Mouse (Mus musculus) limb, embryonic 15.5 days (tissue): ENCODE results near the gene Epha10. TPM values are rescaled to one million over a fixed set of nuclear protein-coding genes. Genes with fewer than 3 reads are reported as not detected.

Experiments
- ATAC-seq: fragments of 200-750 bp; cut with Nextera tagmentation; 2 replicates; pipeline ENCODE4 v1.8.0; 2017; ENCODE audit warnings: low read depth, moderate TSS enrichment; ENCODE audit not compliant: insufficient number of reproducible peaks, low FRiP score, low TSS enrichment
- H3K27ac ChIP-seq: fragments of 300-500 bp; sonication (generic); 2 replicates; pipeline ENCODE4 v1.5.1; 2015; ENCODE audit warnings: moderate library complexity, mild to moderate bottlenecking, inconsistent platforms
- H3K27me3 ChIP-seq: fragments of 300-500 bp; sonication (generic); 2 replicates; pipeline ENCODE4 v1.6.1; 2015; ENCODE audit warnings: inconsistent platforms
- H3K36me3 ChIP-seq: fragments of 300-500 bp; sonication (generic); 2 replicates; pipeline ENCODE4 v1.6.1; 2015; ENCODE audit warnings: inconsistent platforms
- H3K4me1 ChIP-seq: fragments of 300-500 bp; sonication (generic); 2 replicates; pipeline ENCODE4 v1.6.1; 2015; ENCODE audit warnings: inconsistent platforms
- H3K4me2 ChIP-seq: fragments of 300-500 bp; sonication (generic); 2 replicates; pipeline ENCODE4 v1.6.1; 2015; ENCODE audit warnings: mild to moderate bottlenecking, inconsistent platforms
- H3K4me3 ChIP-seq: fragments of 300-500 bp; sonication (generic); 2 replicates; pipeline ENCODE4 v1.5.1; 2015; ENCODE audit warnings: mild to moderate bottlenecking, inconsistent platforms
- H3K9ac ChIP-seq: fragments of 300-500 bp; sonication (generic); 2 replicates; pipeline ENCODE4 v1.6.1; 2015; ENCODE audit warnings: inconsistent platforms
- H3K9me3 ChIP-seq: fragments of 300-500 bp; sonication (generic); 2 replicates; pipeline ENCODE4 v1.6.1; 2016; ENCODE audit warnings: inconsistent platforms
- whole genome bisulfite sequencing: fragments of 180-500 bp; shearing (Covaris S2); methylation state at CpG from one replicate; pipeline ENCODE4 v1.1.7; 2015; 5-methylcytosine and 5-hydroxymethylcytosine counted together
- polyA plus RNA-seq: library from polyadenylated mRNA; unstranded; fragments of >200 nt; fragmentation: Nextera tagmentation; extraction: Ambion mirVana; gene quantifications from 2 replicates; pipeline ENCODE4 v1.2.1, GENCODE M21; 2015

Gene Epha10
- polyA plus RNA-seq, 1 experiment from 2014 or later, result 0.08 TPM

DNA sequence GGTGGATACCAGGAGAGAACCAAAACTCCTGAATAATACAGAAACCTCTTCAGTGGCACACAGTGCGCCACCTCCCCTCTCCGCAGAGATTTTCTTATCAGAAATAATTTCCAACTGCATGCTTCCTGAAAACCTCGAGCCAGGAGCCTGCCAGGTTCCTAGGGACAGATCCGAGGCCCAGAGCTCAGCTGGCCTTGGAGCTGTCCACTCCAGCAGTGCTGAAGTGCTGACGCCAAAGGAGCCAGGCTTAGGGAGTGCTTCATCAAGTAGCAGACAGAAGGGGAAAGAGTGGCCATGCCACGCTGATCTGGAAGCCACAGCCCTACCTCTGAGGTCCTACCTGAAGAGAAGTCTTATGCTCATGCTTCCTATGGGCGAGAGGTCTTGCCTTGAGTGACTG, 20.3 kb upstream of the Epha10 start:
- WGBS, result 7% methylated on average over 7 of the region's 7 CpGs
- ATAC-seq, result no peak
- Histone ChIP-seq H3K9me3 (no peaks in the 10 kb centered on the region; the same call in 1 of the 2 replicates), H3K27ac (no peak overlapping the region), H3K9ac (no peak overlapping the region), H3K4me3 (no peak overlapping the region), H3K36me3 (peaks cover 20% of the 10 kb centered on the region), H3K4me1 (peaks cover 17% of the 10 kb centered on the region), H3K27me3 (peaks cover 31% of the 10 kb centered on the region), H3K4me2 (no peak overlapping the region)

DNA sequence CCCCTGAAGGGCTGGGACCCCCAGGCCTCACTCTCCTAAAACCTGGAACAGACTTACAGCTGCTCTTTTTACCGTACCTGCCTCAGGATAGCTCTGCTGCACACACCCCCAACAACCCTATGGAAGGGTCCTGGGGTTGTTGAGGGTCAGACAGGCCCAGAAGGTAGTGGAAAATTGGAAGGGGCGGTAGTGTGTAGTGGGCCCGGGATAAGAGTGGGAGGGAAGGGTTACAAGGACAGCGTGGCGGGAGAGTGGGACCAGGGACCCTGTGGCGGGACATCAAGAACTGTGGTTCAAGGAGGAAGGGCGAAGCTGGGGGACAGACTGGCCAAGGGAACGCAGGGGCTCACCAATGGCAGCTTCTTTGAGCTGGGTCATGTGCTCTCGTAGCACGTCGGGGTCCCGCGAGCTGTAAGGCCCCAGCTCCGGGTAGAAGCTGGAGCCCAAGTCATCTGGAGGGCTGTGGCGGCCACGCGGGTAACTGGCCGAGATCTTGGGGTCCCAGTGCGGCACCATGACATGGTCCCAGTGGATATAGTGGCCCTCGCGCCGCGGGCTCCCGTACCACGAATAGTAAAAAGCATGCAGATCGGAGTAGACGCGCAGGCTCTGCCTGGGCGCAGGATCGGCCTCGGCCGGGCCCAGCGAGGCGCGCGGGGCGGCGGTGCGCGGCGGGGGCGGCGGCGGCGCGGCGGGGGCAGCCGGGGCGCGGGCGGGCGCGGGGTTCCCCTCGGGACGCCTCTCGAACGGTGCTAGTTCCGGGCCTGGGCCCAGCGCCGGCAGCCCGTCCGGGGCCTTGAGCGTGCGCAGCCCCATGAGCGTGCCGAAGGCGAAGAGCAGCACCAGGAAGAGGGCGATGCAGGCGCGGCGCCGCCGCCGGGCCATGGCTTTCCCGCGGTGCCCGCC, 19.2 kb upstream of the Epha10 start, which contains the start of gene Maneal:
Maneal (minus strand) TSS at position 889 of the 906 bp plus-strand sequence.
- 0 out of 2 replicates have a peak within 1 kb of the TSS, but pooled peaks have one; percentile 10 for H3K9ac ChIP-seq
- ATAC-seq, result no peak
- peaks cover 31% of the 10 kb centered on the region for H3K27me3 ChIP-seq
- no peaks in the 10 kb centered on the region; the same call in 1 of the 2 replicates for H3K9me3 ChIP-seq
- peaks cover 17% of the 10 kb centered on the region for H3K4me1 ChIP-seq
- WGBS, result 4% methylated on average over 37 of the region's 77 CpGs
- peak within 1 kb of the TSS; percentile 82 for H3K4me2 ChIP-seq
- H3K36me3 ChIP-seq, result peaks cover 9% of the 10 kb centered on the region
- H3K4me3 ChIP-seq, result peak within 1 kb of the TSS; percentile 49
- H3K27ac ChIP-seq, result no peak within 1 kb of the TSS

DNA sequence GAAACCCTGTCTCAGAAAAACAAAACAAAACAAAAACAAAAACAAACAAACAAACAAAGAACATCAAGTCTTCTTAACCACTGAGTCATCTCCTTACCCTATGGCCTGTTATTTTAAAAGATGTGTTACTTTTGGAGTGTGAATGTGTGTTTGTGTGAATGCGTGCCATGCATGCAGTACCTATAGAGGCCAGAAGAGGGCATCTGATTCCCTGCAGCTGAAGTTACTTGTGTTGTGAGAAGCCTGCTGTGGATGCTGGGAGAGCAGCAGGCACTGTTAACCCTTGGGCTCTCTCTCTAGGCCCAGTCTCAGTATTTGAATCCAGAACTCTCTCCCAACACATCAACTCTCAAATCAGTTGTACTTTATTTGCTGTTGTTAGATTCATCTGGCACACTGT, 8.0 kb upstream of the Epha10 start:
- ATAC-seq, result no peak
- no peaks in the 10 kb centered on the region for H3K36me3 ChIP-seq
- WGBS, result 83% methylated on average over 1 of the region's 1 CpGs
- no peaks in the 10 kb centered on the region for H3K4me1 ChIP-seq
- H3K27ac ChIP-seq, result no peak overlapping the region
- H3K27me3 ChIP-seq, result no peaks in the 10 kb centered on the region
- H3K9me3 ChIP-seq, result no peaks in the 10 kb centered on the region
- no peak overlapping the region for H3K4me2 ChIP-seq
- no peak overlapping the region for H3K9ac ChIP-seq
- no peak overlapping the region for H3K4me3 ChIP-seq

DNA sequence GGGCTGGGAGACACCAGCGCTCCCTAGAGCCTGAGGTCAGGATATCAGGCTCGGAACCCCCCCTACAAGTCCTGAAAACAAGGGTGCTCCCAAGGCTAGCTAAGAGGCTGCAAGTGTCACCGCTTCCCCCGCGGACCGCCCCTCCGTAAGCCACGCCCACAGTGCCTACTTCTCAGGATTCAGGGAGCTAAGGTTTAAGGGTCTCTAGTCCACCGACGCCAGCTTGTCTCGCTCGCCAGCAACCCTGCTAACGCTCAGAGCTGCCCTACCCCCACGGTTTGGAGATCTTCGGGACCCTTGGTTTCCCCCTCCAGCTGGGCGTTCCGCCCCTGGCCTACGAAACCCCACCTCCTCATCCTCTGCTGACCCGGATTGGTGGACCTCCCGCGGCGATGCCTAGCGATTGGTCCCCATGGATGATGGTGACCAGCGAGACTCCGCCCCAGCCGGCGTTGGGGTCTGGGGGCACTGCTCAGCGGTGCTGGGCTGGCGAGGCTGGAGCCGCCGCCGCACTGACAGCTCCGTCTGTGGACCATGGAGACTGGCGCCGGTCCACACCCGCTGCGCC, 726 bp downstream of the Epha10 start:
- under 1% methylated on average over 37 of the region's 37 CpGs for WGBS

DNA sequence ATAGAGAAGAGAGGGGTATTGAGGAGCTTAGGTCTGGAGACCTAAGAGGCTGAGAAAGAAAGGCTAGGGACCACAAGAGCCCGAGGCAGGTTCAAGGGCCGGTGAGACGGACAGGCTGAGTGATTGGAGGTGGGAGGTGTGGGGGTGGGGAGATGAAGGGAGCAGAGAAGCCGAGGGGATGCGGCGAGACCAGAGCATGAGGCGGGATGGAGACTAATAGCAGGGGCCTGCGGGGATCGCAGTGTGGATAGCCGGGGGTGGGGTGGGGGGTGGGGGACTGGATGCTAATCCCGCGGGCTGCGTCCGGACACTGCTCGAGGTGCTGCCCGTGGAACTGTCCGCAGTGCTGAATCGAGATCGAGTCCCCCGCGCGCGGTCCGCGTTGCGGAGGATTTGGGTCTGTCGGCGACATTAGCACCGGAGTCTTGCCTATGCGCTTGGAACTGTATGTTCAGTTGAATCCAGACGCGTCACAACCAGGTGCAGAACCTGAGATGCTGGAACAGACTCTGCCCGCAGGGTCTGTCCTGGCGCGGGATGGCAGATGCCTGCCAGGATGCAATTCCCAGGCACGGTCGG, 1.5 kb downstream of the Epha10 start:
- no peaks in the 10 kb centered on the region for H3K9me3 ChIP-seq
- H3K27me3 ChIP-seq, result peaks cover 77% of the 10 kb centered on the region
- ATAC-seq, result 0 out of 2 replicates have a peak, but pooled peaks have one; percentile 15
- 1% methylated on average over 35 of the region's 37 CpGs for WGBS
- no peak overlapping the region for H3K27ac ChIP-seq
- no peak overlapping the region for H3K9ac ChIP-seq
- no peaks in the 10 kb centered on the region for H3K36me3 ChIP-seq
- no peak overlapping the region; the same call in 1 of the 2 replicates for H3K4me3 ChIP-seq
- no peak overlapping the region; the same call in 1 of the 2 replicates for H3K4me2 ChIP-seq
- peaks cover 15% of the 10 kb centered on the region for H3K4me1 ChIP-seq

More for the DNA sequence above, 726 bp downstream of the Epha10 start:
- Histone ChIP-seq H3K9me3 (no peaks in the 10 kb centered on the region), H3K27me3 (peaks cover 74% of the 10 kb centered on the region), H3K27ac (no peak overlapping the region), H3K9ac (no peak overlapping the region), H3K36me3 (no peaks in the 10 kb centered on the region), H3K4me3 (peak overlapping the region; percentile 28), H3K4me2 (peak overlapping the region; percentile 47), H3K4me1 (peaks cover 15% of the 10 kb centered on the region)
- ATAC-seq, result peak; percentile 5; the same call in 1 of the 2 replicates

DNA sequence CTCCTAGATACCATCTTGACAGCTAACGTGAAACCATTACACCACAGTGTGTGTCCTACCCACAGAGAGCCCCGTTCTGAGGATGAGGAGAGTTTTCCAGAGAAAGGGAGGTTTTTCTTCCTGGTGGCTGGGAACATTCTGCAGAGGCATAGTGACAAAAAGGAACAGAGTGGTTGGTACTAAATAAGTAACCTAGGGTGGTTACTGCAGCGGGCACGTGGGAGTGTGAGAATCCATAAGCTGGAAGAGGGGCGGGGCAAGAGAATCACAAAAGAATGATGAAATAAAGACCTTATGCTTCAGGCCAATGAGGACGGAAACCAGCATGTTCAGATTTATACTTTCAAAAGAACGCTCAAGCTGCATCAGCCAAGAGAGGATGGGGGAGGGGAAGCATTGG, 8.0 kb downstream of the Epha10 start:
- peaks cover 68% of the 10 kb centered on the region for H3K27me3 ChIP-seq
- WGBS, result 68% methylated on average over 7 of the region's 7 CpGs
- H3K9ac ChIP-seq, result no peak overlapping the region

DNA sequence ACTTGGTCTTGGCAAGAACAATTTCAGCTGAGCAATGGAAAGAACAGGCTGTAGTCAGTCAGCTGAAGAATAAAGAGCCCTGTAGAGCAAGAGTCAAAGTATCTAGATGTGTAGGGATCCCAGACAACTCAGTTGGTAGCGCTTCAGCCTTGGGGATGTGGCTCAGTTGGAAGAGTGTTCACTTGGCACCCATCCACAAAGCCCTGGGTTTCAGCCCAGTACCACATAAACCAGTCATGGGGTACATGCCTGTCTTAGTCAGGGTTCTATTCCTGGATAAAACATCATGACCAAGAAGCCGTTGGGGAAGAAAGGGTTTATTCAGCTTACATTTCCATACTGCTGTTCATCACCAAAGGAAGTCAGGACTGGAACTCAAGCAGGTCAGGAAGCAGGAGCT, 9.2 kb downstream of the Epha10 start:
- ATAC-seq, result no peak
- Histone ChIP-seq H3K27ac (no peak overlapping the region), H3K4me2 (no peak overlapping the region), H3K27me3 (peaks cover 71% of the 10 kb centered on the region), H3K9ac (no peak overlapping the region), H3K9me3 (no peaks in the 10 kb centered on the region), H3K4me1 (peaks cover 6% of the 10 kb centered on the region), H3K4me3 (no peak overlapping the region), H3K36me3 (no peaks in the 10 kb centered on the region)
- WGBS, result 78% methylated on average over 2 of the region's 2 CpGs

More for the DNA sequence above, 8.0 kb downstream of the Epha10 start:
- Histone ChIP-seq H3K4me2 (no peak overlapping the region), H3K4me1 (no peaks in the 10 kb centered on the region), H3K9me3 (no peaks in the 10 kb centered on the region), H3K27ac (no peak overlapping the region), H3K4me3 (no peak overlapping the region), H3K36me3 (no peaks in the 10 kb centered on the region)
- ATAC-seq, result no peak

DNA sequence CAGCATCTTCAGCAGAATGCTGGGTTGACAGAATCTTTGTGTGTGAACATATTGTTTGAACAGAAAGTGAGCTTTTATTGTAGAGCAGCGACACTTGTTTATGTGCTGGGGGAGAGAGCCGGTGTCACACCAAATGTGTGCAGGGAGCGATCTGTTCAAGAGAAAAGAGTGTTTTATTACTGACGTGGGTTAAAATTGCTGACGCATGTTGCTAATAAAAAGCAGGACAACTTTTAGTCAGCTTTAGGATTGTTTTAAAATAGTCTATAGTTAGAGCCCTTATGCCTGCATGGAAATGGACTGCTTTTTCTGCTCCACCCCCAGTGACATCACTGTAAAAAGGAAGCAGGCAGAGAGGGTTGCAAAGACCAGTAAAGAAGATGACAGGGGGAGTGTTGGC, 10.1 kb downstream of the Epha10 start:
- Histone ChIP-seq H3K4me2 (no peak overlapping the region), H3K36me3 (no peaks in the 10 kb centered on the region), H3K27ac (no peak overlapping the region), H3K27me3 (peaks cover 71% of the 10 kb centered on the region), H3K9ac (no peak overlapping the region), H3K9me3 (no peaks in the 10 kb centered on the region), H3K4me3 (no peak overlapping the region), H3K4me1 (peaks cover 8% of the 10 kb centered on the region)
- WGBS, result 45% methylated on average over 5 of the region's 5 CpGs
- ATAC-seq, result no peak

DNA sequence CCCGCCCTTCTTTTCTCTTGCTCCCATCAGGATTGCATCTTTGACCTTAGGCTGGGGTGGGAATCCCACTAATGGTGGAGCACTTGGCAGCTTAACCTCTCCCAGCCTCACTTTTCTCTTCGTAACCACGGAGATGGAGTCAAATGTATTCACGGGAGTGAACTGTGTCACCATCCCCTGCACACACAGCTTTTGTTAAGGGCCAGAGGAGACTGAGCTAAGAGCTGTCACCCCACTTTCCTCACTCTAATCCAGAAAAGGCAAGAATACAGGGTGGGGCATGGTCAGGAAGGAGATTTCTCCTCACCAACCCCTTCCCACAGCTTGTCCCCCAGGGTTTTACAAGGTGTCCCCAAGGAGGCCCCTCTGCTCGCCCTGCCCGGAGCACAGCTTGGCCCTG, 13.1 kb downstream of the Epha10 start:
- Histone ChIP-seq H3K4me2 (no peak overlapping the region), H3K9ac (no peak overlapping the region), H3K36me3 (no peaks in the 10 kb centered on the region), H3K9me3 (no peaks in the 10 kb centered on the region), H3K4me3 (no peak overlapping the region), H3K4me1 (peaks cover 8% of the 10 kb centered on the region), H3K27ac (no peak overlapping the region), H3K27me3 (peaks cover 75% of the 10 kb centered on the region)
- ATAC-seq, result no peak
- 30% methylated on average over 6 of the region's 6 CpGs for WGBS

DNA sequence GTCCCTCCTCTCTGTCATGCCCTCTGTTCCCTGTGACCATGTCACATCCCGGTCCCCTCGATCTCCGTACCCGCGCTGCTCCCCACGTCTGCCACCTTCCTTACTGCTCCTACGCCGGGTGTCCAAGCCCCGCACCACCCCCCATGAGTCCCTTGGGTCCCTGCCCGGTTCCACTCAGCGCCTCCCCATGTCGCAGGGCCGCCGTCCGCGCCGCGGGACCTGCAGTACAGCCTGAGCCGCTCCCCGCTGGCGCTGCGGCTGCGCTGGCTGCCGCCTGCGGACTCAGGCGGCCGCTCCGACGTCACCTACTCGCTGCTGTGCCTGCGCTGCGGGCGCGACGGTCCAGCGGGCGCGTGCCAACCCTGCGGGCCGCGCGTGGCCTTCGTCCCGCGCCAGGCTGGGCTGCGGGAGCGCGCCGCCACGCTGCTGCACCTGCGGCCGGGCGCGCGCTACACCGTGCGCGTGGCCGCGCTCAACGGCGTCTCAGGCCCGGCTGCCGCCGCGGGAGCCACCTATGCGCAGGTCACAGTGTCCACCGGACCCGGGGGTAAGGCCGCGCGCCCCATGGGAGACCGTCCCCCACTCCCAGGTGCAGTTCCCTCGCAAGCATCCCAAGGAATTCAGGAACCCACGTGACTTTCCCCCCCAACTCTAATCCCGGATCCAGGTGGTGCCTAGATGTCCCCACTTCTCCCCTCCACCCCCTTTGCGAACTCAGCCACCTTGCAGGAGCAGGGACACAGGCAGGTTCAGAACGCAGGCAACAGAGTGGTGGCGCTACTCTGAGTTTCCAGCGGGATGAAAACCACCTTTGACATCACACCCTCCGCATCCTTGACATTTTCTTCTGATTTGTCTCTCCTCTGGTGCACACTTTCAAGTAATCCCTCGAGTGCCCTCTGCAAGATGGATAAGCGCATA, 14.1 kb downstream of the Epha10 start:
- WGBS, result 2% methylated on average over 83 of the region's 83 CpGs
- no peaks in the 10 kb centered on the region for H3K9me3 ChIP-seq
- peaks cover 8% of the 10 kb centered on the region for H3K4me1 ChIP-seq
- ATAC-seq, result peak; percentile 44; the same call in 1 of the 2 replicates
- peak overlapping the region; percentile 58 for H3K4me2 ChIP-seq
- no peak overlapping the region for H3K9ac ChIP-seq
- H3K36me3 ChIP-seq, result no peaks in the 10 kb centered on the region
- H3K27ac ChIP-seq, result no peak overlapping the region
- H3K4me3 ChIP-seq, result peak overlapping the region; percentile 38
- H3K27me3 ChIP-seq, result peaks cover 84% of the 10 kb centered on the region

DNA sequence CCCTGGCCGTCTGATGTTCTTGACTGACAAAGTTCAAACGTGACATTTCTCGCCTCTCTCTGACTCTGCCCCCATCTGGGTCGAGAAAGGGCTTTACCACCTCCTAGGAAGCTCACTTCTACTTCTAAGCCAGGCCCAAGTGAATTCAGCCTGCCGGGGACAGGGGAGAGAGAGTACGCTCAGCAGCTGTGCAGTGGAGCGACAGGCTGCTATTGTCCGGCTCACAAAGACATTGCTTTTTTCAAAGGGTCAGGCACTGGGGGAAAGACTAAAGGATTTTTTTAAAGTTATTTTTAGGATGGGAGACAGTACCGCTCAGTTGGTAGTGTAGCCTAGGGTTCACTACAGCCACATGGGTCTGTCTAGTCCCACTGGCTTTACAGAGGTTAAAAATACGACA, 17.7 kb downstream of the Epha10 start:
- ATAC-seq, result no peak
- H3K4me2 ChIP-seq, result no peak overlapping the region
- H3K9me3 ChIP-seq, result no peaks in the 10 kb centered on the region
- no peak overlapping the region for H3K27ac ChIP-seq
- H3K36me3 ChIP-seq, result no peaks in the 10 kb centered on the region
- peaks cover 75% of the 10 kb centered on the region for H3K27me3 ChIP-seq
- H3K4me1 ChIP-seq, result peaks cover 8% of the 10 kb centered on the region
- no peak overlapping the region for H3K9ac ChIP-seq
- no peak overlapping the region for H3K4me3 ChIP-seq
- WGBS, result 66% methylated on average over 10 of the region's 10 CpGs
